Mouse (Mus musculus) midbrain, embryonic 11.5 days (tissue): ENCODE measurements at regions not wholly inside any gene's neighbourhood (a gene's known extent, or its start where the extent isn't known, plus 50 kb on each side); places are given as distances from the start of the nearest gene placed in this dataset.

Source experiments
- ATAC-seq: fragments of 200-750 bp; cut with Nextera tagmentation; 2 replicates; pipeline ENCODE4 v1.8.0; 2017; ENCODE audit warnings: moderate TSS enrichment, moderate library complexity; ENCODE audit not compliant: low FRiP score
- DNase-seq: peaks from one replicate; pipeline ENCODE4 v3.0.0; 2015; ENCODE audit warnings: low spot score; ENCODE audit errors: missing footprints
- H3K27ac ChIP-seq: fragments of 300-500 bp; sonication (generic); 2 replicates; pipeline ENCODE4 v1.5.1; 2014; ENCODE audit warnings: low read depth, low read length
- H3K27me3 ChIP-seq: fragments of 300-500 bp; sonication (generic); 2 replicates; pipeline ENCODE4 v1.6.1; 2014; ENCODE audit warnings: mild to moderate bottlenecking, low read length, moderate library complexity, mixed read lengths; ENCODE audit not compliant: control insufficient read depth, insufficient read depth
- H3K36me3 ChIP-seq: fragments of 300-500 bp; sonication (generic); 2 replicates; pipeline ENCODE4 v1.6.1; 2014; ENCODE audit warnings: mild to moderate bottlenecking, low read length, moderate library complexity, mixed read lengths; ENCODE audit not compliant: control insufficient read depth, insufficient read depth
- H3K4me1 ChIP-seq: fragments of 300-500 bp; sonication (generic); 2 replicates; pipeline ENCODE4 v1.6.1; 2014; ENCODE audit warnings: low read length; ENCODE audit not compliant: control insufficient read depth, insufficient read depth
- H3K4me2 ChIP-seq: fragments of 300-500 bp; sonication (generic); 2 replicates; pipeline ENCODE4 v1.6.1; 2014; ENCODE audit warnings: mild to moderate bottlenecking, moderate library complexity
- H3K4me3 ChIP-seq: fragments of 300-500 bp; sonication (generic); 2 replicates; pipeline ENCODE4 v1.5.1; 2014; ENCODE audit warnings: low read depth, low read length
- H3K9ac ChIP-seq: fragments of 300-500 bp; sonication (generic); 2 replicates; pipeline ENCODE4 v1.6.1; 2014; ENCODE audit warnings: low read length
- H3K9me3 ChIP-seq: fragments of 300-500 bp; sonication (generic); 2 replicates; pipeline ENCODE4 v1.6.1; 2016; ENCODE audit warnings: low read length; ENCODE audit not compliant: control insufficient read depth
- WGBS: fragments of 180-500 bp; shearing (Covaris S2); extraction: QIAGEN DNeasy Blood & Tissue Kit; methylation state at CpG from one replicate; pipeline ENCODE4 v1.1.7; 2014; 5-methylcytosine and 5-hydroxymethylcytosine counted together

DNA sequence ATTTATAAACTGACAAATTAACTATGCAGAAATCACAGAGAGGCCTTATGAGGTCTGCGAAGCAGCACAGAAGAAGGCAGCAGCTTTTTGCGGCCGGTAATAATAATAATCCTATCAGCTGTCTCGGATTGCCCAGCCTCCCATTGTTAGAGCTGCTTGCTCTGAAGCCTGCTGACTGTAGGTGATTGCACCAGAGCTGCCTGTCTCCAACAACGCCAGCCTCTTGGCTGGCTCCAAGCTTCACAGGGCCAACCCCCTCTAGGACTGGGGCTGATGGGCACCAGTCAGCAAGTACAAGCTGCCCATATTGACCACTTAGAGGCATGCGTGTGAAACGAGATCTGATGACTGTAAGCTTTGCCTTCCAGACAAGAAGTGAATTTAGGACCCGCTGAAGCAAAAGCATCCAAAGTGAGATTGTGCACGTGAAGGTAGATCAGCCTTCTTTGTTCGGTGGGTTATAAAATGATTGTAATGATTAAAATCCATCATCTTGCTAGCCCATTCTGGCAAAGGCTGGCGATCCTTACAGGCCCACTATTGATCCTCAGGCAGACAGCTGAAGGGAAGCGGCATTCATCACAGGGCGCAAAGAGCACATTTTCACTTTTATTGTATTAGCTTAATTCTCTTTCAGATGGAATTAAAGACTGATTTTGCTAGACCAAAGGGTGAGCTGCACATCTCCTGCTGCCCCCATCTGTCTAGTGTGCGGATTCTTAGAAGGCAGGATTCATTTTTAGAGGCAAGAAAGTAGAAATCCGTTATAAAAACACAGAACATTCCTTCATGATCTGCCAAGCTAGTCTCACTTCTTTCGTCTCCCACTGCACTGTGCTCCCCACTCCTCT lies 503.2 kb upstream of the Smim15 start:
- 34% methylated on average over 16 of the region's 16 CpGs for WGBS
- H3K4me2 ChIP-seq = peak overlapping the region; percentile 22; the same call in 1 of the 2 replicates
- H3K4me3 ChIP-seq = no peak overlapping the region

DNA sequence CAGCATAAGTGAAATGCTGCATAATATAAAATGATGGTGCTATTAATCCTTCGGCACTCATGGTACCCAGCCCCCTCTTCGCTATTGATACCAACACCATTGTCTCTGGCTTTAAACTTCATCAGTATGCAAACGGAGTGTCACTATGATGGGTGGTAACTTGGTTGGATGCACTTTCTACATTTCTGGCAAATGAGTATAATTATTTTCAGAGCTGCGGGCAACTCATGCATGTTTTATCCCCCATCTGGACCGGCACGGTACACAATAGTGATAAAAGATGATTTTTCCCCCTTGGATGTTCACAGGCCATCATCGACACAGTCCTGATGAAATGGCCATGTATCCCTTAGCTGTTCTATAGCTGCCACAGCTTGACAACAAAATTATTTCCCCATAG lies 503.9 kb upstream of the Smim15 start:
- H3K4me2 ChIP-seq = no peak overlapping the region
- H3K27ac ChIP-seq = peak overlapping the region; percentile 80
- no peaks in the 10 kb centered on the region for H3K36me3 ChIP-seq
- peak overlapping the region; percentile 26; the same call in 1 of the 2 replicates for H3K9ac ChIP-seq
- DNase-seq = no peak
- H3K27me3 ChIP-seq = no peaks in the 10 kb centered on the region
- ATAC-seq = peak; percentile 33
- no peaks in the 10 kb centered on the region for H3K9me3 ChIP-seq
- 65% methylated on average over 7 of the region's 7 CpGs for WGBS
- peaks cover 24% of the 10 kb centered on the region for H3K4me1 ChIP-seq
- H3K4me3 ChIP-seq = no peak overlapping the region

More for the DNA sequence above, 503.2 kb upstream of the Smim15 start:
- peak; percentile 83 for ATAC-seq
- H3K9ac ChIP-seq = peak overlapping the region; percentile 26; the same call in 1 of the 2 replicates
- no peaks in the 10 kb centered on the region for H3K27me3 ChIP-seq
- peak overlapping the region; percentile 80 for H3K27ac ChIP-seq
- H3K4me1 ChIP-seq = peaks cover 31% of the 10 kb centered on the region
- H3K9me3 ChIP-seq = no peaks in the 10 kb centered on the region
- peak; percentile 92 for DNase-seq
- H3K36me3 ChIP-seq = no peaks in the 10 kb centered on the region

- Histone ChIP-seq H3K9ac (no peak overlapping the region), H3K4me1 (peaks cover 24% of the 10 kb centered on the region), H3K9me3 (no peaks in the 10 kb centered on the region), H3K36me3 (no peaks in the 10 kb centered on the region), H3K4me3 (no peak overlapping the region), H3K4me2 (no peak overlapping the region), H3K27ac (peak overlapping the region; percentile 80), H3K27me3 (no peaks in the 10 kb centered on the region)
- WGBS = 90% methylated on average over 4 of the region's 4 CpGs
- no peak for ATAC-seq
- DNase-seq = no peak
Measured at GRCm38 (mm10) chr13:107539867-107540266, 504.4 kb upstream of the Smim15 start.

DNA sequence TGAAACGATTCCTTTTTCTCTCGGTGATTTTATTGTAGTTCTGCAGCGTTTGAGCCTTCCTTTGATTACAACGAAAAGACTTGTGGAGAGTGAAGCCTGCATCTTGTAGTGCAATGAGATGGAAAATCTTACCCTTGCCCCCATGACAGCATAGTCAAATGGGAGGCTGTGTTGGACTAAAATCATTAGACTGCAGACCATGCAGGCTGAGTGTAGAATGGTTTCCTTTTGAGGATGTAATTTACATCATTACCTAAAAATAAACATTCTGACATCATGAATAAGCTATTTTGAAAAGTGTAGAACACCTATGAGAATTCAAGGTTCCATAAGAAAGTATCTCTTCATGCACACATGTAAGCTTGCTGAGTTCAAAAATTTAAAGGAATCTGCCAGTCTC lies 504.9 kb upstream of the Smim15 start:
- no peaks in the 10 kb centered on the region for H3K9me3 ChIP-seq
- H3K36me3 ChIP-seq = no peaks in the 10 kb centered on the region
- no peak overlapping the region for H3K27ac ChIP-seq
- H3K4me1 ChIP-seq = peaks cover 24% of the 10 kb centered on the region
- 66% methylated on average over 4 of the region's 4 CpGs for whole genome bisulfite sequencing
- H3K4me2 ChIP-seq = no peak overlapping the region
- DNase-seq = no peak
- no peak overlapping the region for H3K9ac ChIP-seq
- no peaks in the 10 kb centered on the region for H3K27me3 ChIP-seq
- H3K4me3 ChIP-seq = no peak overlapping the region
- ATAC-seq = no peak

DNA sequence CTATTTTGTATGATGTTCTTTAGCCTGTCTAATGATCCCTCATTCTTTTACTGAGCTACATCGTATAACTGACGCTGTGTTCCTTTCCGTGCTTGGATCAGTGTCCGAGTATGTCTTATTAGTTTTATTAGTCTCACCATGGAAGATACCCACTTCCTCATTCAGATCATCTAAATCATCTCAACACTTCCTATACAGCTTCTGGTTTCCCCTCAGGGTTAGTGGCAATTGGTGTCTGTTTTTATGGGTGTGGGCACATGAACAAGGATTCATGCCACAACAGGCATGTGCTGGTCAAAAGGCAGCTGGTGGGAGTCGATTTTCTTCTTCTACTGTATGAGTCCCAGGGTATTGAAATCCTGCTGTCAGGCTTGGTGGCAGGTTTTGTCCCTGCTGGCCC lies 509.0 kb upstream of the Smim15 start:
- 92% methylated on average over 5 of the region's 5 CpGs for WGBS
- Histone ChIP-seq H3K4me1 (peaks cover 2% of the 10 kb centered on the region), H3K36me3 (no peaks in the 10 kb centered on the region), H3K9ac (no peak overlapping the region), H3K4me2 (no peak overlapping the region), H3K9me3 (no peaks in the 10 kb centered on the region), H3K27ac (no peak overlapping the region), H3K4me3 (no peak overlapping the region), H3K27me3 (no peaks in the 10 kb centered on the region)
- ATAC-seq = no peak
- no peak for DNase-seq

DNA sequence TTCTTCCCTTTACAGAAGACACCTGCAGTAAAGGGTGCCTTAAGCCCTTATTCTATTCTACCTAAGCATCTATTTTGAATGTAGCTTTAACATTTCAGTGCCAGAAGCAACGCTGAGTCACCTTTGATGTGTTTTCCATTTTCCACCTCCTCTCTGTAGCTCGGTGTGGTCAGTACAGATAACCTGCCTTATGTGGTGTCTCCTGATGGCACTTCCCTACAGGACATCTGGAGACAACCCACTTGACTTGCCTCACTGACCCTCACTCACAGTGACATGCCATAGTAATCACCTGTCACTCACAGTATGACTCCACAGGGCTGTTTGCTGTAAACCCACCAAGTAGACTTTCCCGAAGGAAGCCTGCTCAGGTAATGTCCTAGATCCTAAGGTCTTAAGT lies 510.9 kb upstream of the Smim15 start:
- Histone ChIP-seq H3K4me3 (no peak overlapping the region), H3K4me2 (no peak overlapping the region), H3K4me1 (no peaks in the 10 kb centered on the region), H3K27me3 (no peaks in the 10 kb centered on the region), H3K27ac (no peak overlapping the region), H3K9me3 (no peaks in the 10 kb centered on the region), H3K36me3 (no peaks in the 10 kb centered on the region), H3K9ac (no peak overlapping the region)
- DNase-seq (no peak), ATAC-seq (no peak)
- WGBS = 92% methylated on average over 3 of the region's 3 CpGs

DNA sequence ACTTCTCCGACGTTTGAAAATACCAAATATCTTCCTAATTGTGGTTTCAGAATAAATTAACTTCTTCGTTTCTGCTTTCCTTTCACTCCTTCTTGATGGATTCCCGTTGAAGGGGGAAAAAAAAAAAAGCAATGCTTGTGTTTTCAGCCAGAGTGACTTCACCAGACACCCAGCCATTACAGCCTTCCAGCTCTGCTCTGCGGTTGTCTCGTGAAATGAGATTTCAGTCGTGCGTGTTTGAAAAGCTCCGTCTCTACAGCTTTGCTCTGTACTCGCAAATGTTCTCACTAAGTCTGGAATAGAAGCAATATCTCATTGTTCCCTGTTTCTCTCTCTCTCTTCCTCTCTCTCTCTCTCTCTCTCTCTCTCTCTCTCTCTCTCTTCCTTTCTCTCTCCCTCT lies 509.6 kb upstream of the Kif2a start:
- Histone ChIP-seq H3K27me3 (no peaks in the 10 kb centered on the region), H3K4me1 (no peaks in the 10 kb centered on the region), H3K9ac (no peak overlapping the region), H3K27ac (no peak overlapping the region), H3K36me3 (no peaks in the 10 kb centered on the region), H3K4me3 (no peak overlapping the region), H3K9me3 (no peaks in the 10 kb centered on the region), H3K4me2 (no peak overlapping the region)
- DNase-seq (no peak), ATAC-seq (no peak)
- WGBS = 72% methylated on average over 10 of the region's 10 CpGs

DNA sequence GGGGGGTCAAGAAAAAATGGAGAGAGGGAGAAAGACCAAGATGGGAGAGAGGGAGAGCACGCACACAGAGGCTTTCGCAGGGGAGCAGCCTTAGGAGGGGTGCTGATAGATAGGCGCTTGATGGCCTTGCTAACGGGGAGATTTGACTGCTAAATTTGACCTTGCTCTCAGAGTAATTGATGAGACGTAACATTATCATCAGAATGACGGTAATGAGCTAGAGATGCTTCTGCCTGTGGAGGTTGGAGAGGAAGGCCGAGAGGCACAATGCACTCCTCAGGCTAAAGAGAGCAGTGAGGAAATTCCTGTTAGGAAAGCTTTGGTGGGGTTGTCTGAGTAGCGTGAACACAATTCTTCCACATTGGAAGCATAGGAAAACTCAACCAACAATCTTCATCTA lies 509.1 kb upstream of the Kif2a start:
- Histone ChIP-seq H3K9me3 (no peaks in the 10 kb centered on the region), H3K27ac (no peak overlapping the region), H3K27me3 (no peaks in the 10 kb centered on the region), H3K4me2 (no peak overlapping the region), H3K36me3 (no peaks in the 10 kb centered on the region), H3K9ac (no peak overlapping the region), H3K4me3 (no peak overlapping the region), H3K4me1 (no peaks in the 10 kb centered on the region)
- 51% methylated on average over 8 of the region's 8 CpGs for WGBS
- ATAC-seq = no peak
- DNase-seq = no peak

DNA sequence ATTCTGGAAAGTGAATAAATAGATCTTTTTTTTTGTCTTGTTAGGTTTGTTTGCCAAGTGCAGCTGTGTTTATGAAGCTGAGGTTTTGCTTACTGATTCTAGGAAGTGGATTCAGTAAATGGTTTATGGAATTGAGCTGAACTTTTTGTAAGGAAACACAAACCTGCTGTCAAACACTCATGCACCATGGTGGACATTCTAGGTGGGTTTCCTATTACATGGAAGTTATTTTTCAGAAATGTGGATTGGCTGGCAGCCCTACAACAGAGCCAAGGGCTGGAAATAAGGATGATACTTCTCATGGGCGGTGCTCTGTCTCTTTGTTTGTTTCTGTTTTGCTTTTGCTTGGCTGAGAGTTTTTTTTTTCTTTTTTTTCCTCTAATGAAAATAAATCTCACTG lies 508.5 kb upstream of the Kif2a start:
- Histone ChIP-seq H3K4me2 (no peak overlapping the region), H3K4me1 (no peaks in the 10 kb centered on the region), H3K27me3 (no peaks in the 10 kb centered on the region), H3K4me3 (no peak overlapping the region), H3K9me3 (no peaks in the 10 kb centered on the region), H3K36me3 (no peaks in the 10 kb centered on the region), H3K27ac (no peak overlapping the region), H3K9ac (no peak overlapping the region)
- ATAC-seq = no peak
- 87% methylated on average over 1 of the region's 1 CpGs for WGBS
- DNase-seq = no peak
